Mouse (Mus musculus): ENCODE results near the gene Map1s. TPM values are rescaled to one million over a fixed set of nuclear protein-coding genes. Genes with fewer than 3 reads are reported as not detected.

Map1s gene
- polyA plus RNA-seq, 1 experiment, result 62.2 TPM

- TF ChIP-seq POLR2A (IDR thresholded peaks at IDR 0.05; ENCODE audit: low read depth, low read length), result no peak
- no peak for TF ChIP-seq CTCF (IDR thresholded peaks at IDR 0.05; ENCODE audit: extremely low read depth, insufficient read depth, insufficient read length, insufficient replicate concordance)
- no peak overlapping the region for H3K4me3 ChIP-seq (ENCODE audit: extremely low read depth, insufficient read depth, insufficient read length)
- no peak overlapping the region for H3K27ac ChIP-seq (ENCODE audit: insufficient read depth, low read length)
- H3K4me1 ChIP-seq (ENCODE audit: control insufficient read depth, insufficient read depth, insufficient read length), result no peaks in the 10 kb centered on the region
- DNase-seq (ENCODE audit: low read depth in 1 of 2, low spot score in 2 of 2), result no peak
- WGBS, result 92% methylated on average over 4 of the region's 4 CpGs
- H3K27me3 ChIP-seq (ENCODE audit: control insufficient read depth, insufficient read depth, low read length), result no peaks in the 10 kb centered on the region
- H3K36me3 ChIP-seq (ENCODE audit: control insufficient read depth, insufficient read depth, low read length), result no peaks in the 10 kb centered on the region; the same call in 1 of the 2 replicates
Measured at GRCm38 (mm10) chr8:70924151-70924550, 18.4 kb downstream of the Map1s start.

GRCm38 (mm10) chr8:70925754-70926153 is 20.0 kb downstream of the Map1s start:
- no peak overlapping the region for H3K4me3 ChIP-seq (ENCODE audit: extremely low read depth, insufficient read depth, insufficient read length)
- no peaks in the 10 kb centered on the region for H3K27me3 ChIP-seq (ENCODE audit: control insufficient read depth, insufficient read depth, low read length)
- 95% methylated on average over 4 of the region's 4 CpGs for WGBS
- H3K4me1 ChIP-seq (ENCODE audit: control insufficient read depth, insufficient read depth, insufficient read length), result no peaks in the 10 kb centered on the region
- no peak for TF ChIP-seq POLR2A (IDR thresholded peaks at IDR 0.05; ENCODE audit: low read depth, low read length)
- no peak for TF ChIP-seq CTCF (IDR thresholded peaks at IDR 0.05; ENCODE audit: extremely low read depth, insufficient read depth, insufficient read length, insufficient replicate concordance)
- H3K27ac ChIP-seq (ENCODE audit: insufficient read depth, low read length), result no peak overlapping the region
- no peaks in the 10 kb centered on the region for H3K36me3 ChIP-seq (ENCODE audit: control insufficient read depth, insufficient read depth, low read length)
- no peak for DNase-seq (ENCODE audit: low read depth in 1 of 2, low spot score in 2 of 2)

- Histone ChIP-seq H3K36me3 (ENCODE audit: control insufficient read depth, insufficient read depth, low read length) (no peaks in the 10 kb centered on the region), H3K4me3 (ENCODE audit: extremely low read depth, insufficient read depth, insufficient read length) (no peak overlapping the region), H3K27me3 (ENCODE audit: control insufficient read depth, insufficient read depth, low read length) (no peaks in the 10 kb centered on the region), H3K27ac (ENCODE audit: insufficient read depth, low read length) (no peak overlapping the region), H3K4me1 (ENCODE audit: control insufficient read depth, insufficient read depth, insufficient read length) (no peaks in the 10 kb centered on the region)
- WGBS, result 78% methylated on average over 5 of the region's 5 CpGs
- no peak for TF ChIP-seq CTCF (IDR thresholded peaks at IDR 0.05; ENCODE audit: extremely low read depth, insufficient read depth, insufficient read length, insufficient replicate concordance)
- no peak for TF ChIP-seq POLR2A (IDR thresholded peaks at IDR 0.05; ENCODE audit: low read depth, low read length)
- no peak for DNase-seq (ENCODE audit: low read depth in 1 of 2, low spot score in 2 of 2)
Measured at GRCm38 (mm10) chr8:70926396-70926795, 20.7 kb downstream of the Map1s start.

GRCm38 (mm10) chr8:70928096-70928495 is 22.4 kb downstream of the Map1s start:
- WGBS, result 92% methylated on average over 3 of the region's 3 CpGs
- DNase-seq (ENCODE audit: low read depth in 1 of 2, low spot score in 2 of 2), result no peak

GRCm38 (mm10) chr8:70928778-70929322 is 23.1 kb downstream of the Map1s start:
- WGBS, result 61% methylated on average over 5 of the region's 5 CpGs
- Histone ChIP-seq H3K27me3 (ENCODE audit: control insufficient read depth, insufficient read depth, low read length) (no peaks in the 10 kb centered on the region), H3K4me1 (ENCODE audit: control insufficient read depth, insufficient read depth, insufficient read length) (no peaks in the 10 kb centered on the region), H3K36me3 (ENCODE audit: control insufficient read depth, insufficient read depth, low read length) (no peaks in the 10 kb centered on the region), H3K4me3 (ENCODE audit: extremely low read depth, insufficient read depth, insufficient read length) (no peak overlapping the region), H3K27ac (ENCODE audit: insufficient read depth, low read length) (no peak overlapping the region)
- TF ChIP-seq CTCF (IDR thresholded peaks at IDR 0.05; ENCODE audit: extremely low read depth, insufficient read depth, insufficient read length, insufficient replicate concordance), result no peak
- DNase-seq (ENCODE audit: low read depth in 1 of 2, low spot score in 2 of 2), result no peak

More at GRCm38 (mm10) chr8:70928096-70928495, 22.4 kb downstream of the Map1s start:
- Histone ChIP-seq H3K27ac (ENCODE audit: insufficient read depth, low read length) (no peak overlapping the region), H3K27me3 (ENCODE audit: control insufficient read depth, insufficient read depth, low read length) (no peaks in the 10 kb centered on the region), H3K4me3 (ENCODE audit: extremely low read depth, insufficient read depth, insufficient read length) (no peak overlapping the region), H3K36me3 (ENCODE audit: control insufficient read depth, insufficient read depth, low read length) (no peaks in the 10 kb centered on the region), H3K4me1 (ENCODE audit: control insufficient read depth, insufficient read depth, insufficient read length) (no peaks in the 10 kb centered on the region)
- TF ChIP-seq CTCF (IDR thresholded peaks at IDR 0.05; ENCODE audit: extremely low read depth, insufficient read depth, insufficient read length, insufficient replicate concordance), result no peak
- TF ChIP-seq POLR2A (IDR thresholded peaks at IDR 0.05; ENCODE audit: low read depth, low read length), result no peak

- Histone ChIP-seq H3K27ac (ENCODE audit: insufficient read depth, low read length) (no peak overlapping the region), H3K4me1 (ENCODE audit: control insufficient read depth, insufficient read depth, insufficient read length) (no peaks in the 10 kb centered on the region), H3K27me3 (ENCODE audit: control insufficient read depth, insufficient read depth, low read length) (no peaks in the 10 kb centered on the region), H3K36me3 (ENCODE audit: control insufficient read depth, insufficient read depth, low read length) (no peaks in the 10 kb centered on the region), H3K4me3 (ENCODE audit: extremely low read depth, insufficient read depth, insufficient read length) (no peak overlapping the region)
- TF ChIP-seq POLR2A (IDR thresholded peaks at IDR 0.05; ENCODE audit: low read depth, low read length), result no peak
- no peak for TF ChIP-seq CTCF (IDR thresholded peaks at IDR 0.05; ENCODE audit: extremely low read depth, insufficient read depth, insufficient read length, insufficient replicate concordance)
- DNase-seq (ENCODE audit: low read depth in 1 of 2, low spot score in 2 of 2), result no peak
- 89% methylated on average over 11 of the region's 11 CpGs for WGBS
Measured at GRCm38 (mm10) chr8:70931731-70932130, 26.0 kb downstream of the Map1s start.

- Histone ChIP-seq H3K27me3 (ENCODE audit: control insufficient read depth, insufficient read depth, low read length) (no peaks in the 10 kb centered on the region), H3K27ac (ENCODE audit: insufficient read depth, low read length) (no peak overlapping the region), H3K36me3 (ENCODE audit: control insufficient read depth, insufficient read depth, low read length) (no peaks in the 10 kb centered on the region), H3K4me1 (ENCODE audit: control insufficient read depth, insufficient read depth, insufficient read length) (no peaks in the 10 kb centered on the region), H3K4me3 (ENCODE audit: extremely low read depth, insufficient read depth, insufficient read length) (no peak overlapping the region)
- no peak for DNase-seq (ENCODE audit: low read depth in 1 of 2, low spot score in 2 of 2)
- 91% methylated on average over 4 of the region's 4 CpGs for WGBS
- TF ChIP-seq CTCF (IDR thresholded peaks at IDR 0.05; ENCODE audit: extremely low read depth, insufficient read depth, insufficient read length, insufficient replicate concordance) (no peak), POLR2A (IDR thresholded peaks at IDR 0.05; ENCODE audit: low read depth, low read length) (no peak)
Measured at GRCm38 (mm10) chr8:70933036-70933435, 27.3 kb downstream of the Map1s start.

Measured in spleen, adult 2 months (tissue).